Mouse (Mus musculus) right cerebral cortex, postnatal 10 days (tissue): ENCODE results near the gene Olfr91.

Source experiments
- DNase-seq, 2 experiments: peaks; one replicate each; pipeline ENCODE4 v3.0.0; 2021; ENCODE audit warnings: low spot score in 2 of 2

Olfr91 gene

DNA sequence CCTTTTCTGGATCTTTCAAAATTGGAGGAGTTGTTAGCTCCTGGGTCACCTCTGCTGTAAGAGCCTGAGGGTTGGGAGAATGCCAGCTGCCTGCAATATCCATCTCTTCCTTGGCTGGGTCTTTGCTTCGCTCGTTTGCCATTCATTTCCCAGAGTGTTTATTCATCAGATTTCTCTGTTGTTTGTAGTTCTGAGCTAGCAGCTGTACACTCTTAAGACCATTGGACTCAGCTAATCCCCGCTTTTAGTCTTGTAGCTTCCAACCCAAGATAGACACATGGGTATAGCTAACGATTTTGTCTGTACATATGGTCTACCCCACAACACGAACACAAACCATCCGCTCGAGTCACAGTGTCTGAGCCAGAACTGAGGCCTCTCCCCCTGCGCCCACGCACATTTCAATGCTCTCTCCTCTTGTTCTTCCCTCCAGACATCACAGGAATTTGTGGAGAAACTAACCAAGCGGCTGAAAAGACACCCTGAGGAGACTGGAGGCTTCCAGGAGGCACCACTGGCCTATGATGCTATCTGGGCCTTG is 35.9 kb downstream of the Olfr91 start:
- DNase-seq = peak; percentile 64 to 79

DNA sequence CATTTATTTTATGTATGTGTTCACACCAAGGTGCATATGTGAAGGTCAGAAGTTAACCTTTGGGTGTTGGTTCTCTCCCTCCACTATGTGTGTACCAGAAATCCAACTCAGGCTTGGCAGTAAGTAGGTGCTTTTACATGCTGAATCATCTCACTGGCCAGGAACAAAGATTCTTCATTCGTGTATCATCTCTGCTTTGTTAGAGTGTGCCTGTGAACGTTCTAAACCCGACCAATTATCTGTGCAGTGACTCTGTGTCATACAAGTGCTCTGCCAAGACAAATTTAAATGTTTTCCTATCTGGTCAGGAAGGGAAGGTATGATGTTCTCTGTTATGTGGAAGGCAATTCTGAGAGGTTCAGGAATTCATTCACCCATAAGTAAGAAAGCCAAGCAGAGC is 36.6 kb downstream of the Olfr91 start:
- DNase-seq = no peak

DNA sequence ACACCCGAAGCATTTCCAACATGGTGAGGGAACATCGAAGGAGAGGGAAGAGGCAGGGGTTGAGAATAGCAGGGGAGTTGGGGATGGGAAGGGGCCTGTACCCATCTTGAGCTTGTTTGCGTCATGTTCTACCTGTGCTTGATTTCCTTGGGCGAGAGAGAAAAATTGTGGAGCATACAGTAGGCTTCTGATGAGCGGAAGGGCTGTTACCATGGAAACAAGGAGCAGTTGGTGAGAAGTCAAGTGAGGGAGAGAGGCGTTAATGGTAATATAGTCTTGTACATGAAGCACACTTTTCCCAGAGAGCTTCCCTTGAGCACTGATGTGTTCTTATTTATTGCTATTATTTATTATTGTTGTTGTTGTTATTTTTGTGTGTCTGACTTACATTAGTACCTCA is 41.1 kb downstream of the Olfr91 start:
- DNase-seq = peak; percentile 26 to 56

DNA sequence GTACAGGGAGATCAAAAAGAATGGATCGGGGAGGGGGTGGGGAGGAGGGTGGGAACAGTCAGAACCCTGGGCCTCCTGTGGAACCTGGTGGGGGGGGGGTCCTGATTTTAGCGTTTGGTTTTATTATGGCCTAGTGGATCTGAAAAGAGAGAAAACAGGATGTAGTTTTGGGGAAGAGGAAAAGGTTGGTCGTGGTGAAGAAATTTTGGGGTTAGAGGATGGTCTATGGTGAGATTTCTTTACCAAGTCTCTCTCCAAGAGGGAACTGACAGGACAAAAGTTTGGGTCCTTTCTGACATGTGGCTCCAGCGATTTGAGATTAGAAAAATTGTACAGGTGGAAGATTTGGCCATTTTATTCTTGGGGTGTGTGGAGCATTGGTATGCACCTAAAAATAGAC is 46.3 kb downstream of the Olfr91 start:
- DNase-seq = no peak

DNA sequence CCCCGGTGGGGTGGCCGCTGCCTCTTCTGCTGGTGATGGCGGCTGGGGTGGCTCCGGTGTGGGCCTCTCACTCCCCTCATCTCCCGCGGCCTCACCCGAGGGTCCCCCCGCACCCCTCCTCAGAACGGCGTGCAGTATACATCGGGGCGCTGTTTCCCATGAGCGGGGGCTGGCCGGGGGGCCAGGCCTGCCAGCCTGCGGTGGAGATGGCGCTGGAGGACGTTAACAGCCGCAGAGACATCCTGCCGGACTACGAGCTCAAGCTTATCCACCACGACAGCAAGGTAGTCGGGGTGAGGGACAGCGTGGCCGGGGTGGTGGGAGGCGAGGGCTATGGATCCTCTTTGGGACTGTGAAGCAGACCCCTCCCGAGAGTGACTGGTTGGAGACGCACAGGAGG is 47.2 kb downstream of the Olfr91 start:
- DNase-seq = peak; percentile 55 to 66

DNA sequence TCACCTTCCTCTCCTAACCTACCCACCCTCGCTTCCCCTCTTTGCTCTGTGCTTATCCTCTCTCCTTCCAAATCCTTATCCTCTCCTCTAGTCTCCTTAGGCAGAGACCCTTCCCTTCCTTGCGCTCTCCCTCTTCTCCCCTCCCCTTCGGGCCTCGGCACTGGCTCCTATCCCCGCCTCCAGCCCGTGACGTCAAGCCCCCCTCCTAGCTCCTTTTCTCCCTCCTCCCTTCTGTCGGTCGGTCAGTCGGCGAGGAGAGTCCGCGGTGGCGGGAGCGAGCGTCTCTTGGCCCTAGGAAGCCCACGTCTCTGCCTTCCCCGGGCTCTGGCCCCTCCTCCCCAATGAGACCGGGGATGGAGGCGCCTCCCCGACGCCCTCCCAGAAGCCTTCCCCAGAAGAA is 47.7 kb downstream of the Olfr91 start:
- DNase-seq = peak; percentile 95

DNA sequence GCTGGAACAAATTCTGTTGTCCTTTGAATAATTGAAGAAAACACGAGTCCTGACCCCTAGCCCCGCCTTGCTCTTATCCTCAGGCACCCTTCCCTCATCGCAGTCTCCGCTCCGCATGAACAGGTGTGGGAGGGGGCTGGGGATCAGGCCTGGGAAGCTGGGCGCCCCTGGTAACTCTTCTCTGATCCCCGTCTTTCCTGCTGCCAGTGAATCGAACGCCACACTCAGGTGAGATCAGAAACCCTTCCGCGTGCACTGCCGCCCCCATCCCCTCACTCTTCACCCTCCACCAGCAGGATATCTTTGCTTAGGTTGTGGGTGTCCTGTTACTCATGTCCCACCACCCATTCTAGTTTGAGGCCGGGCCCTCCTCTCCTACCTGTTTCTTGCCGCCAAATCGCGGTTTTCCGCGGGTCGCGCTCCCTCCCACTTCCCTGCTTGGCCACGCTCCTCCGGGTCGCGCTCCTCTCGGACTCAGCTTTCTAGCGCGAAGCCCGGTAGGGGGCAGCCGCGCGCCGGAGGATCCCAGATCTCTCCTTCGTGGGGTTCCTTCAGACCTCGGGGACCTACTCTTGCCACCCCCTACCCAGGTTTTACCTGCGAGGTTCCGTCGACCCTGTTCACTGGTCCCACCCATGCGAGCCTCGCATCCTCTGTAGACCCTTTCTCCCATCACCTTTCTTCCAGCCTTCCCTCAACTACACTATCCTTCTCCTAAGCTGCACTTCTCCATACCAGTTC is 48.3 kb downstream of the Olfr91 start:
- DNase-seq = peak; percentile 81 to 89

DNA sequence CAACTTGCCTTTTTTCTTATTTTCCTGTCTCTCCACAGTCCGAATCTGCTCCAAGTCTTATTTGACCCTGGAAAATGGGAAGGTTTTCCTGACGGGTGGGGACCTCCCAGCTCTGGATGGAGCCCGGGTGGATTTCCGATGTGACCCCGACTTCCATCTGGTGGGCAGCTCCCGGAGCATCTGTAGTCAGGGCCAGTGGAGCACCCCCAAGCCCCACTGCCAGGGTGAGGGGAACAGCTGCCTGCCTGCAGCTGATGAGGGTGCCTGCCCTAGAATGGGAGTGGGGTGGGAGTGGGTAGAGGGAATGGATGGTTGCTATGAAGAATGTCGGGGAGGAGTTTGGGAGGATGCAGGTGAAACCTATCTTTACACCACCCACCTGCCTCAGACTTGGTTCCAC is 49.7 kb downstream of the Olfr91 start:
- peak in 1 of 2 experiments; percentile 43 for DNase-seq

DNA sequence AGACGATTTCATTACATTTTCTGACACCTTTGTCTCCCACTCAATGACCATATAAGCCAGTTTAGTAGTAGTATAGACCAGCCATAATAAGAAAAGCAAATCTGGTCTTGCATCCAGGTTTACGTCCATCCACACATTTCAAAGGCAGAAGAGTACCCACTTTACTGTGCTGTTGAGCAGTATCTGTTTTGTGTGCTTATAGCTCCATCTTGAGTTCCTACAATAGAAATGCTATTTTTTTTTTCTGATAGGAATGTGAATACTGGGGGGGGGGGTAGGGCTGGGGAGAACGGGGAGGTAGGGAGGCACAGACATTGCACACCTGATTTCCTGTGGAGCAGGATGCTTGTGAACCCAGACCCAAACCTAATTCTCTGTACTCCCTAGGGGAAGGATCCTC is 50.1 kb downstream of the Olfr91 start:
- no peak for DNase-seq

DNA sequence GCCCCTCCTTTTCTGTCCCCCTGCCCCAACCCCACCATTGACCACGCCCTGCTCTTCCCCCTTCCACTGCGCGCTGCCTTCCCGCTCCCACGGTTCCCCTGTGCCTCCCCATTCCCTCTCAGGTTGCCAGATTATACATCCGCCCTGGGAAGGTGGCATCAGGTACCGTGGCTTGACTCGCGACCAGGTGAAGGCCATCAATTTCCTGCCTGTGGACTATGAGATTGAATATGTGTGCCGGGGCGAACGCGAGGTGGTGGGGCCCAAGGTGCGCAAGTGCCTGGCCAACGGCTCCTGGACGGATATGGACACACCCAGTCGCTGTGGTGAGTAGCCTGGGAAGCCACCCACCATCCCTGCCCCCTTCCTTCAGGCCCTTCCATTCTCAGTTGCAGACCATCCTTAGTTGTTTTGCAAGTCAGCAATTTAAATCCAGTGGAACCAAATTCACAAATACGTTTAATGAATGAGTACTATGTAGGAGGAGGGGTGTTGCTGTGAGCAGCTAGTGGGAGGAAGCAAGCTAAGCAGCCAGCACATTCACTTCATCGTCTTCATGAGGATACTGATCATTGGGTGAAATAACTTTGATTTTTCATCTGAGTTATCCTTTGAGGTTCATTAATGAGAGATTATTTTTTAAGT is 50.6 kb downstream of the Olfr91 start:
- peak; percentile 49 to 63 for DNase-seq

DNA sequence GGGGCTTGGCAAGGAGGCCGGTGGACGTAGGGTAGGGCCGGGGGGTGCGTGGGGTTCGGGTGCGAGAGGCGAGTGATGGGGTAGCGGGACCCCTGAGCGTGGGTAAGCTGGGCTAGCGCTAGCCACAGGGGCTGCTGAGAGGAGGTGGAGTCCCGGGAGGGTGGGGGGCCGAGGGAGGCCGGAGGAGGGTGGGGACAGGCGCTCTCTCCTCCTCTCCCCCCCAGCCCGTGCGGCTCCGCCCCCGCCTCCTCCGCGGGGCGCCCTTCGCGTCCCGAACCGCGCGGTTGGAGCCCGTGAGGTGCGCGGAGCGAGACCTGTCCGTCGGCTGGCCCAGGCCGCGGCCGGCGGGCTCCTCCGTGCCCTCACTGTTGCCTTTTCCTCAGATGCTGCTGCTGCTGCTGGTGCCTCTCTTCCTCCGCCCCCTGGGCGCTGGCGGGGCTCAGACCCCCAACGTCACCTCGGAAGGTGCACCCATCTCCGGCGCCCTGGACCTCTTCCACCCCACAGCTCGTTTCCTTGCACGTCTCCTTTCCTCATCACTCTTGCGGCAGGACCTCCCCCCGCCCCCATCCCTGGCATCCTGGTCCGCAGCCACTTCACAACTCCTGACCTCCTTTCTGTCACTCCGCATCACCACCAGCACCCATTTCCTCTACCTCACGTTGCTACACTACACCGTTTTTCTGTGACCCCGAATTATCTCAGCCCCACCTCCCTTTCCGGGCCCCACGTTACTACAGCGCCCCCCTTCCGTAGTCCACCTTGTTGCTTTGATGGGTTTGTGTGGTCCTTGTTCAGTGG is 51.6 kb downstream of the Olfr91 start:
- peak; percentile 79 to 80 for DNase-seq

DNA sequence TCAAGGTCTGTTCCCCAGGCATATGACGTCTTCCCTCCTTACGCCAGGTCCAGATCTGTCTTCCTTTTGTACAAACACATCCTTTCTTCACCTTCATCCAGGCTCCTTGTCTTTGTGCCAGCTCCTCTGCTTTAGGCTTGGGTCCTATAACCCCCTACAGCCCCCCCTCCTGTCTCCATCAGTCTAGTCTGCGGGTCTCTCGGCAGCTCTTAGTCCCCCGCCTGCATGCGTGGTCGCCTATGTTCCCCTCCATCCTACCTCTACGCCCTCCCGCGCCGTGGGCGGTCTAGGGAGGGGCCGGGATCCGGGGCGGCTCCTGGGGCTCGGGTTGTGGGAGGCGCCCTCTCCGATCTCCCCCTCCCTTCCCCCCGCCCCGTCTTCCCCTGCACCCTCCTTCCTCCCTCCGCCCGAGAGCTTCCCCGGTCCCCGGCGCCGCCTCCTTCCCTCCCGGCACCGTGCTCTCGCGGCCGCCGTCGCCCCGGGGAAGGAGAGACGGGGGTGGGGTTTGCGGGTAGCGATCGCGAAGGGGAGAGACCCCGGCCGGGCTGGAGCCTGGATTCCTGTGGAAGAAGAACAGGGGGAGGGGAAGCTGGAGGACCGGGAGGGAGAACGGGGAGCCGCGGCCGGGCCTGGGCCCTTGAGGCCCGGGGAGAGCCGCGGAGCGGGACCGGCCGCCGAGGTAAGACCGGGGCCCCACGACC is 52.3 kb downstream of the Olfr91 start, which contains the start of gene Gabbr1:
Gene Gabbr1 (plus strand): TSS at position 356 of the 701 bp plus-strand sequence.
- DNase-seq = peak; percentile 90 to 91

DNA sequence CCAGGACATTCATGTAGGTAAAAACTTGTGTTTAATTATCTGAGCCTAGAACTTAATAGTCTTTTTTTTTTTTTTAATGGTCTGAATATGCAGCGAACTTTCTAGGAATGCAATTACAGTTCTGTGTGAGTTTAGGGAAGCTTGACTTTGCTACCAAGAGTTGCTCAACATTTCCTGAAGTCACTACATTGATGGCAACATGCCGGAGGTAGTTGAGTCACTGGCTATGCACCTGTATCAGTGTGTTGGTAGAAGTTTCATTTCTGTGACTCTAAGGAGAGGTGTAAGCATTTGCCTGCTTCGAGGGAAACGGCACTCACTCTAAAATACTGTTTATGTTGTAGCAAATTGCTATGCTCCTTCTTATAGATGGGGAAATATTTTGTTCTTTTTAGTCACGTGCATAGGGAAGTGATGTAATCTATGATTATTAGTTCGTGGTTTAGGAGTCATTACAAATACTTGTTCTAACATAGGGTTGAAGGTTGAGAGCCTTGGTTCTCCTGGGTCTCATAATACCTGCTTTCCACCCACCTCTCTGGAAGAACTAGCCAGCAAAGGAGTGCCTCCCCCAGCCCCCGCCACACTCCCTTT is 53.3 kb downstream of the Olfr91 start:
- no peak for DNase-seq
